Mouse (Mus musculus): ENCODE measurements at regions not wholly inside any gene's neighbourhood (a gene's known extent, or its start where the extent isn't known, plus 50 kb on each side); places are given as distances from the start of the nearest gene placed in this dataset.
A peak's percentile ranks its signal among the peaks of the same experiment; 100 is the strongest.

DNA sequence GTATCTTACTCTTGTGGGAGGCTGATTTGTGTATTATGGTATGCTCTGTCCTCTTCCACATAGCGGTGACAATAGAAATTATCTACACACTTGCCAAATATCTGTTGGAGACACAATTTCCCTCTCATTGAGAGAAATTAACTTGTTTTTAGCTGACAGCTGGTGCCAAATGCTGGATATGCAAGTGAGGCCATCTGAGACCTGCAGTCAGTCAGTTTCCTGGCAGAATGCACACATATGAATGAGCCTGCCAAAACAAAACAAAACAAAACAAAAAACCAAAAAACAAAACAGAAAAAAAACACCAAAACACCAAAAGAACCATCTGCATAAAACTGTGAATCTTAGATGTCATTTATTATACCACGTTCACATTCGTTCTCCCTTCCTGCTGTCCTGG, 233.7 kb upstream of the Gm12728 start:
- no peak for DNase-seq (ENCODE audit: low read depth, low spot score)

DNA sequence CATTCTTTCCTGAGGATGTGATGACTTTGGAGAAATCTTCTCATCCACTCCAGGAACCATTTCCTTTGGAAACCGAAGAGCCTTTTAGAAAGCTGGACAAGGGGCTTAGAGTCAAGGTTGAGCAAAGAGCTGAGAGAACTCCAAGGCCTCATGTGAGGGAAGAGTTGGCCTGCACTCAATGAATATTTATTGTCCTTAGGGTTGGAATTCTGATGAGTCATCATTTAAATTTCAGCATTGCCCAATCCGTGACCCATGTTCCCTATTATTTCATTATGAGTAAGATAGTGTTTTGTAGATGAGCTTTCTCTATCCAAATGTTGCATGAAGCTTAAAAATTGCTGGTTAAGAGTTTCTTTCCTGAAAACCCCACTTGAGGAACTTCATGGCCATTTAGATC, 232.3 kb upstream of the Gm12728 start:
- DNase-seq (ENCODE audit: low read depth, low spot score) = no peak

DNA sequence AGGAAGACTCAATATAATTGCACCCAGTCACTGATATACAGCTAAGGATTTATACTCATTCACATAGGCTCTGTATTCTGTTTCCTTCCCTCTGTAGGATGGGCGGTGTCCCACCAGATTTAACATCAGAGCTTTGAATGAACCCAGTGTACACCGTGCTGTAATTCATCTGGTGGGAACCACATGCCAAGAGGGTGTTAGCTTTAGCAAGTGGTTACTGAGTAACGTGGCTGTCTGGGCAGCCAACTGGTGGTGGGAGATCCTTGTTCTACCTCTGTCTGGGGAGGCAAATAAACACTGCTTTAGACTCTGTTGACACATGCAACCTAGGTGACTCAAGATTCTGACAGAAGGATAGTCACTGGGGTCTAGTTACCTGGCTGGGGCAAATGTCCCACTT, 229.6 kb upstream of the Gm12728 start:
- no peak for DNase-seq (ENCODE audit: low read depth, low spot score)

DNA sequence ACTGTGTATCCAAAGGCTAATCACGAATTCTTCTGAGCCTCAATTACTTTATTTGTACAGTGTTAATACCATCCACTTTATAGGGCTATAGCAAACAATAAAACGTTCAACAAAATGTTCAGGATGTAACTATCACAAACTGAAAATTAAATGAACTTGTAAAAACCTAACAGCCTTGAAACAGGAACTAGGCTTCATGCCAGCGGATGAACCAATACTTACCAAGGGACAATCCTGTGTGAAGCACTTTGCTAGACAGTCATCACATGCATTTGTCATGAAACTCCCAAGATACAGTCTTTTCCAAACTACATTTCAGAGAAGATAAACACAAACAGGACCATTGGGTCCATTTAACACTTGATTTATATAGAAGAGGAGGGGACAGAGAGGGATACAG, 228.9 kb upstream of the Gm12728 start:
- no peak for DNase-seq (ENCODE audit: low read depth, low spot score)

DNA sequence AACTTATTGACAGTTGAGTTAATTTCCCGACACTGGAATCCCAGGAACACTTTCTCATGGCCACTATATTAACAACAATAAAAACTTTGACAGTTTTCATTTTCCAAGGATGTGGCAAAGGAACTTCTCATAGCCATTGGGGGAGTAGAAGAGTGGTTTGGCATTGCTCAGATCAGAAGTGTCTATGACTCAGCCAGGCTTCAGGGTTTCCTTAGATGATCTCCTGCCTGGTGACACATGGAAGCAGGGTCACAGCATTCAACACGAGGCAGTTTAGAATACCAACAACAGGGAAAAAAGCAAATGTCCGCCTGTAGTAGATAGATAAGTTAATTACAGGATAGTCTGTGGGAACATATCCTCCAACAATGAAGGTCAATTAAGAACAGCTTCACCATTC, 228.1 kb upstream of the Gm12728 start:
- DNase-seq (ENCODE audit: low read depth, low spot score) = no peak

DNA sequence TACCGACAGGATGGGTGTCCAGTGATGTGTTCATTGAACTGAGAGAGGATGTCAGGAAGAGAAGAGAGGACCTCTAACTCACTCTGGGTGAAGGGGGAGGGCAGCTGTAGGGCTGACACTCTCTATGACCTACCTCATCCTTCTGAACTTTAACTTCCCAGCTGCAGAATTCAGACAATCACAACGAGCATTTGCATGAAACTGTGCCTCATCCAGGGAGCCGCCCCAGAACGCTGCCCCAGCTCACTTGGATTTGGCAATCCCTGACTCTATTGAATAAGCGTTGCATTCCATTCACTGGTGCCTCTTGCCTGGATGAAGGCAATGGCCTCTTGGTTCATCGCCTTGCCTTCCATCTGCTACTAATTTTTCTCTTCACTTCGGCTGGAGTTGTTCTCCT, 223.9 kb upstream of the Gm12728 start:
- no peak for DNase-seq (ENCODE audit: low read depth, low spot score)

DNA sequence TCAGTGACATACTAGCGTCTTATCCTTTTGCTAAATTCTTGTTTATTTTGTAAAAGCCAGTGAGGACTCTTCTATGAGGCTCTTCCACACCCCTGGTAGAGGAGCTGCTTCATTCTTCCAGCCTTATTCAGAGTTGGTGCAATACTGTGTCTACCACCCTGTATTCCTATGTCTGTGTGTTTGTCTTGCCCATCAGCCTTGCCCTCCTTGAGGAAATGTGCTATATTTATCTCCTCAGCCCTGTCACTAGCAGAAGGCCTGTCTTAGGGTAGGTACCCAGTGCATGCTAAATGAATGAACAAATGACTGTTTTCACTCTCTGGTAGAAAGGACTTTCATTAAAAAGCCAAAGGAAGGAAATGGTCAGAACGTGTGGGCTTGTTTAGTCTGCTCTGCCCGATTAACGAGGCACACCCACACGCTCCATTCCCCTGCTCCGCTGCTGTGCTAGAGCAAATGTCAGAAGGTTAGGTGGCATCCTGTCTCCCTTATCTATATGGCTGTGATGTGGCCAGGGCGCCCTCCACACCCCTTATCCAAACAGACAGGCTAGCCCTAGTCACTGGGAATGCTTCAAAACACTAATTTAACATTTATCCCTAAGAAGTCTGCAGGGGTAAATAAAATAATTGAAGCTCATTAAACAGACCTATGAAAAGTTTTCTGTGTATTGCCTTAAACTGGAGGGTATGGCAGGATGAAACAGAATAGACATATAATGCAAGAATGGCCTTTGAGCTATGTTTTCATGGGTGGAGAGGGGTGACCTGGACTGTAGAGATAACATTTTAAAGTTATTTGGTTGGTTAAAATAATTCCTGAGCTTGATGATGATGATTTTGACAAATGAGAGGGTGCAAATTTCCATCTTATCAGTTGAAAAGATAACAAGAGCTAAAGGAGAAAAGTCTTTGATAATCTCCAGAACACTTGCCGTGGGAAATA, 222.9 kb upstream of the Gm12728 start:
- DNase-seq (ENCODE audit: low read depth, low spot score) = peak; percentile 2

DNA sequence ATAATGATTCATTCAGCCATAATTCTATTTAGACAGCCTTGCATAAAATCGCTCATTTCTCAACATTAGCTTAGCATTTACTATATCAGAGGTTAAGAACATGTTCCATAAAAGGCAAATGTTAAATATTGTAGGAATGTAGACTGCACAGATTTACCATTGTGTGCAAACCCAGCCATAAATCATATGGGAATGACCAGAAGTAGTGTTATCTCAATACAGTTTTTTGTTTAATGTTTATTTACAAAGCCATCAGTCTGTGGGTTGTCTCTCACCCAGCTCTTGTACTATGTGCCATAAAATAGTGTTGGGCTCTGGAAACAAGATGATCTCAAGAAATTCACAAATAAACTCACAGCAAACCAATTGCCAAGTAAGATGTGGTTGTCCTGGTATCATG, 220.0 kb upstream of the Gm12728 start:
- no peak for DNase-seq (ENCODE audit: low read depth, low spot score)

DNA sequence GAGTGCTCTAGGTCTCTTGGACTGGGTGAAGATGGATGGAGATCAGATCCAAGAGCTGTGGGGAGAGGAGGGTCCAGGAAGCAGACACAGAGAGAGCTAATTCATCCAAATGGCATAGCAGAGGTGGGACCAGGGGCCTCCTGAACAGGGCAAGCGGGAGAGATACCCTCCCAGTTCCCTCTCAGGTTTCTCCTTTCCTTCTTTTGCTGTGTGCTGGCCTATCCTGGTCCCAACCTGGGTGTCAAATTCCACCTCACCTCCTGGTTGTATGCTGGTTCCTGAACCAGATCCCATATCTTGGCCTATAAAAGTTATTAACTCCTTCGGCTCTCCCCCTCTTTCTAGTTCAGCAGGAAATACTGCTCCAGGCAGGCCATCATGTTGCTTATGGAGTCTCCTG, 214.1 kb upstream of the Gm12728 start:
- DNase-seq (ENCODE audit: low read depth, low spot score) = no peak

DNA sequence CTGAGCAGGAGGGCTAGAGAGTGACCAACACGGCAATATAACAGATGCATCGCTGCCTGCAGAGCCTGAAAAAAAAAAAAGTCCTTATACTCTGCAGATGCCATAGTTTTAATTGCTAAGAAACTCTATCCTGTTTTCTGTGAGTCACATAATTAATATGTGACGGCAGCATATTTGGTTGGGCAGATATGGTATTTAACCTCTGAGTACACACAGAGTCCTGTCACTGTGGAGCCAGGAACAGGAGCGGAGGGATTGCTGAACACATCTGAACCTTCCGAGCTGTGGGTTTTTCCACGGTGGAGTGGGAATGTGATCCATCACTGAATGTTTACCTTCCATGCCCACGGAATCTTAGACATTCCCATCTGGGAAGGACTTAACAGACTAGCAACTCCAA, 208.7 kb upstream of the Gm12728 start:
- no peak for DNase-seq (ENCODE audit: low read depth, low spot score)

DNA sequence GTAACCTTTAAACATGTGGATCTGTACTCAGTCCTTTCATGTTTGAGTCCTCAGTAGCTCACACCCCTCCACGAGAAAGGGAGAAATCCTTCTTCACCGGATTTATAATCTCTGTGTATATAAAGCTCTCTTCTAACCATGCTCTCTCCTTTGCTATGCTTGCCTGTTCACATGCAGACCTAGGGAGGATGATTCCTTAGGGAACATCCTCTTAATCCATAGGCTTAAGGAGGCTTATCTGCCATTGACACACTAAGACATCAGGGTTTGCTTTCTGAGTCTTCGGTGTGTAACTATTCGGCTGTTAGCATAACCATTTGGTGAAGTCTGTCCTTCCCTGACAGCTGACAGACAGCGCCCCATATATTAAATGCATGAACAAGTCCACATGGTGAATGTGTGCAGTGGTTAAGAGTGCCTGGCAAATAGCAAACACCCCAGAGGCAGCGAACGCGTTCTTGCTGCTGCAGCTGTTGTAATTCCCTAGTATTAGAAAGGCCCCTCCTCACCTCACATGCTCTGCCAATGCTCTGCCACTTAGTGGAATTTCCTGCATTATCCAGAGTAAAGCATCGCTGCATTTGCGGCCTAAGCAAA, 205.2 kb upstream of the Gm12728 start:
- no peak for DNase-seq (ENCODE audit: low read depth, low spot score)

DNA sequence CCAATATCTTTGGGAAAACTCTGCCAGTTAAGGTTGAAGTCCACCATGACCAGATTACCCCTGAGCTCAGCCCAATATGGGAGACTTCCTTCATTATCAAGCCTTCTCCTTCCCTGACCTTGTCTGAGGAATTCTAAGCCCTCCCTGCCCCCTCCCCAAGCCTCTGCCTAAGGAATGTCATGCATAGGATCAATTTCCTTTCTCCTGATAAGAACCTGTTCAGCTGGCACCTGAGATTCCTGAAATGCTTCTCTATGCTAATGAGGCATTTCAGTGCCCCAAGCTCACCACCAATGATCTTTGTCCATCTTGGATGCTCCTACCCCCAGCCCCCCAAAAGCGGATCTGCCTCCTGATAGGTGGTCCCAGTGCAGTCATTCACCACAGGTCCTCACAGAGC, 186.0 kb upstream of the Gm12728 start:
- no peak for DNase-seq (ENCODE audit: low read depth, low spot score)

DNA sequence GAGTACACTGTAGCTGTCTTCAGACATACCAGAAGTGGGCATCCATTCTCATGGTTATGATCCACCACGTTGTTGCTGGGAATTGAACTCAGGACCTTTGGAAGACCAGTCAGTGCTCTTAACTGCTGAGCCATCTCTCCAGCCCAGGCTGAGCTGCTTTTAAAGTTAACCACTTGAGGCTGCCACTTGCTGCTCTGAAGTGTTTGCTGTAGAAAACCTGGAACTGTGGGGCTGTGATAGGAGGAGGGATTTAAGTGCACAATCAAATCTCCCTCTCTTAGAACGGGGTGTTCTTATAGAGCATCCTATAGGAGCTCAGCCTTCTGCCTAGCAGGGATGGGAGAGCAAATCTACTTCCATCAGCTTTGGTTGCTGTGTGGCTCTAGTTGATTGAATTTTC, 185.1 kb upstream of the Gm12728 start:
- DNase-seq (ENCODE audit: low read depth, low spot score) = no peak

DNA sequence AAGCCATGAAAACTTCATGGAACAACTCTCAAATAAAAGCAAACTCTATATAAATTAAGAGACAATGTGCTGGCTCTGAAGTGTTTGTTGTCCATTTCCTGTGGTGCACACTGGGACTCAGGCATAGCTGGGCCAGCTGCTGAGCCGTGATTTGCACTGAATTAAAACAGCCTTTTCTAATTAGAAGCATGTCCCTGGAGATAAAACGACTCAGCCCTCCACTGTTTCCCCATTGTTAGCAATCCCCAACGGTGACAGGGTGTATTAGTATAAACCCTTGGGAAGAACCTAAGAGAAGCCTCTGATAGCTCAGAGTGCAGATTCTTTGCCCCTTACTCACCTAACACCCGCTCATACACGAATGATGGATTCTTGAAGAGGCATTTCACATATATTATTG, 182.9 kb upstream of the Gm12728 start:
- no peak for DNase-seq (ENCODE audit: low read depth, low spot score)

DNA sequence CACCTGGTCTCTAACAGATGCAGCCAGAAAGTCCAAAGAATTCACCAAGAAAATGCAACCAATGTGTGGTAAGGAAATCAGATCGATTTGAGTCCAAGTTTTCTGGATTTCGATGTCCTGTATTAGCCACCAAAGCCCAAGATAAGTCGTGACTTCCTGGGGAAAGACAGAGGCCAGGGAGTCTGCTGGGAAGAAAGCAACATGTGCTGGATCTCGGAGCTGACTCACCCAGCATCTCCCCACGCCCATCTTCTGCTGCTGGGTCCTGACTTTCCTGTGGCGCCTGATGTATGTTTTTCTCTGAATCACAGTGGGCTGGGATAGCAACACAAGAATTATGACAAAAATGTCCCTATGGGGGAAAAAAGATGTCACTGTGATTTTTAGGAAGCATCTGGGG, 178.8 kb upstream of the Gm12728 start:
- DNase-seq (ENCODE audit: low read depth, low spot score) = no peak

DNA sequence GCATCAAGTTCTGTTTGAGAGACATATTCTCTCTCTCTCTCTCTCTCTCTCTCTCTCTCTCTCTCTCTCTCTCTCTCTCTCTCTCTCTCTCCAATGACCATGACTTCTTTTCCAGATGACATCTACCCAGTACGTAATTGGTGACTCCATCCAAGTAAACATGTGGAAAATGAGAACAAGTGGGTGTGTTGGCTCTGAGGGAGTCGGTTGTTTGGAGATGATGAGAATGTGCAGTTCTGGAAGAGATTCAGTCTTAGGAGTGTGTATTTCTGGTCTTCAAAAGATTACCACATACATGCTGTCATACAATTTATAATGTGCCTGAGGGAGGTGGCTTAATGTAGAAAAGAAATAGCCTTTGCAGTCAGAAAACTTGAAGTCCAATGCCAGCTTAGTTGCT, 175.3 kb upstream of the Gm12728 start:
- no peak for DNase-seq (ENCODE audit: low read depth, low spot score)

DNA sequence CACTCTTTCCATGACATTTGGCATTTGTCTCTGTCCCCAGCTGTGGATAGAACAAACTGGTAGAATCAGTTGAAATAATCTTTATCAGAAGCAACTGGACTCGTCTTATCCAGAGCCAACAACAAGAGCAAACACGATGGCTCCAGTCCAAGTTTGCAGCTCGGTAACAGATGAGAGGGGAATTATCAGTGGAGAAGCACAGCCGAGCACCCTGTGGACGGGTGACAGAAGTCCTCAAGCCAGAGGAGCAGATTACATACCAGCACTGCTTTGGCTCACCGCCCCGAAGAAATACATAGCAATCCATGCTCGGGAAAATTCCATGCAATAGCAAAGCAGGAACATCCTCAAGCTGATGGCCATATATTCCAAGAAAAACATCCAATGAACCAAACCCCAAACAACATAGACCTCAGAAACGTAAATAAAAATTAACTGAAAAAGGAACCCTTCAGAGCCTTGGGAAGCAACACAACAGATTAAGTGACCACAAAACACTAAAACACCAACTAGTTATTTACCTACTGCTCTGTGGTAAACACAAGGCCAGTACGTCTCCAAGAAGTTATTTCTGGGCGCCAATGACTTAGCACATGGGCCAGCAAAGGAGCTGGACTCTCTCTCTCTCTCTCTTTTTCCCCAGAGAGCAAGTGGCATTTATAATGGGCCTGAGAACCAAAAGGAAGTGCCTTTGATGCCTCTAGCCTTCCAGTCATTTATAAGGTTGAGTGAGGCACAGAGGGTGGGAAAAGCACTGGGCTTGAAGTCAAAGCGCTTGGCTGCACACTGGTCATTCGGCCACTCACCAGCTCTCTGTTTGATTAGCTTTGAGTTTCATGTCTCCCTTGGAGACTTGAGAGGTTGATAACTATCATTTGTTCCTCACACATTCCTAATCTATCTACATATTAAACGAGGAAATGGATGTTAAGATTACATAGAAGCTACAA, 163.0 kb upstream of the Gm12728 start:
- no peak for DNase-seq (ENCODE audit: low read depth, low spot score)

DNA sequence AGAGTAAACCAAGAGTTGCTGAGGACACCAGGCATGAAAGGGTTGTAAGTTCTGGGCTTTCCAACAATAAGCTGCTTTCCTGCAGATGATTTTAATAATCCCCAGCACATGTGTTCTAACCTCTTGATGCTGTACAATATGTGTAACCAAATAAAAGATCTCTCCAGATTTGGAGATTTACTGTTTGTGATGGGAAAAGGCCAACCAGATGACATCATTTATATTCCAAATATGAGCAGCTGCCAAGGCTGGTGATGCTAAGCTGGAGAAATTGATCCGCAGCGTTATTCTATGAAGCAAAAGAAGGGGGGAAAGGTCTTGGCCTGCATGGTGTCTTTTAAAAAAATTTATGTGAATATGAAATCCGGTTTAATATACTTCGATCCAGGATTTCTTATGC, 160.1 kb upstream of the Gm12728 start:
- no peak for DNase-seq (ENCODE audit: low read depth, low spot score)

DNA sequence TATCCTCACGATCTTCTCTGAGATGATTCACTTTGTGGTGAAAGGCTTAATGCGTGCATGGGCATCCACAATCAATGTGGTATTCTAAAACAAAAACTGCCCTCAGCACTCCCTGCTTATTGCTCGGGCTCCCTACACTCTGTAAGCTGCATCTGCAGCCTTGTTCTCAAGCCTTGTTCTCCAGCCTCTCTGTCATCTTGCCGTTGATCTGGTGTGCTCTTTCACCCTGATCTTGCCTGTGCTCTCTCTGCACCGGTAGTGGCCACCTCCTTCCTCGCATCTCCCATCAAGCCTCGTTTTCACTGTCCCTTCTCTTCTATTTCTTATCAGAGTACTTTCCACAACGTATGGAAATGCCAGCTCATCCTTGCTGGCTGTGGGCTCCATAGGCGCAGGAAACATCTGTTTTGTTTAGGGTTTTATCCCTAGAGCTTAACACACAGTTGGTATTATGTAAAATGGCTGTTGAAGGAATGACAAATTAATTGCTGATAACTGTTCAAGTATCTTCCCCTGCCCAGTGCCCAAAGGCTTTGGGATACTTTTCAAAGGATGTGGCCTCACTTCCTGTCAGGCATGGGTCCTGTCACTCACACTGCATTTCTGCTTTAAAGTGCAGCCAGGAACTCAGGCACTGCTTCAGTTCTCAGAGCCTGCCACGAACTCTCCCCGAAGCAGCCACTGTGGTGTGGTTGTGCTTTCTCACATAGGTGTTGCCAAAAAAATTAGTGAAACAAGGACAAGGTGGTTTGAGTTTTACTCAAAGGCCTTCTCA, 158.9 kb upstream of the Gm12728 start:
- no peak for DNase-seq (ENCODE audit: low read depth, low spot score)

DNA sequence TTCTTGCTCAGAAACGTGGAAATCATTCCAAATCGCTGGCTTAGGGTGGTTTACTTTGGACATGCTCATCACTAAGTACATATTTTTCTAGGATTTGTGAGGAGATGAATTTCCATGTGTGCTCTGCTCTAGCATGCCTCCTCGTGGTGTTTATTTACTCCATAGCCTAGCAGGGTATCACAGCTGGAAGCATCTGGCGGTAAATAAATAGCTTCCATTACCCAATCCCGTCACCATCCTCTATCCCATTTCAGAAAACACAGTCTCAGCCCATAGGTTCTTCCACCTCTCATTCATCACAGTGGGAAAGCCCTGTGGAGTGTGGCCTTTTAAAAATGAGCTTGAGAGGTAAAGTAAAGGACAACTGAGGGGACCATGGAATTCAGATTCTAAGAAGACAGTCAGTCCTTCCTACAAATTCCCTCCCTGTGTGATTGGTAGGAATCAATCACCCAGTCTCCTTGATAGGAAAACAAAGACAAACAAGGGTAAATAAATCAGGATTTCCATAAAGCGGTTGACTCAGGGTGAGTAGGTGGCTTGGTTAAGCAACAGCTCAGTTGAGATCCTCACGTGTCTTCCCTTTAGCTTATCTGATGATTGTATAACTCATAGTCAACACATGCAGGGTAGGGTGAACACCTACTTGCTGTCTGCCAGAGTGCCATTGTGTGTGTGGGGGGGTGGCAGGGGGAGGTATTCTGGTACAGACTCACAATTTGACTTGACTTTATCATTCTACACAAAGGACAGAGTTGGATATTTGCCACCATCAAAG, 156.9 kb upstream of the Gm12728 start:
- DNase-seq (ENCODE audit: low read depth, low spot score) = no peak

DNA sequence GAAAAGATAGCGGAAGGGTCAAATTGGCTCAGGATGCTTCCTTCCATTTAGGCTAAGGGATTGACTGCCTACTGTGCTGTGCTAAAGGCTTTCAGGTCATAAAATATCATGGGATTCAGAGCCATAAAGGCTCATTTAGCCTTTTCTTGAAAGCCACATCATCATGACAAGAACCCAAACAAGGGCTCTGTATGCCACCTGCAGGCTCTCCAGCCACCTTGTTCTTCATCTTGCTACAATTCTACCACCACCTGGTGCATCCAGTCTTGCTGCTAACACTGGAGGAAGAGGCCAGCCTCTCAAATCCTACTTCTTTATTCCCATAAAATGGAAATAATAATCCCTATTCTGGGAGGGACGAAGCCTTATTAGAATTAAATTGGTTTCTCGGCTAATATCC, 155.9 kb upstream of the Gm12728 start:
- no peak for DNase-seq (ENCODE audit: low read depth, low spot score)
